In genomic region chr10:95217956-95218682, GRCm38 (mm10) we compare ENCODE assay signal across 10 mouse cellular contexts.
DNase-seq lines count a peak whose midpoint lies in the region; ATAC-seq lines count a peak whose summit lies in the region.
"Had no signal": no experiment of that assay in that cellular context is flagged by ENCODE, and none has a peak within 500 bp of the region (broad histone marks: within the 10 kb centered on the region; RNA-seq: fewer than 3 reads in every experiment).

No protein-coding gene starts in this region.

- WGBS in heart, embryonic 11.5 days (ENCODE audit: insufficient replicate concordance) = 50% methylated on average over 18 of the region's 18 CpGs
- 65% methylated on average over 18 of the region's 18 CpGs for WGBS in hindbrain, embryonic 14.5 days

- peak; percentile 96 for DNase-seq in heart, adult 11 months
- DNase-seq in kidney, postnatal 4 days = peak; percentile 40 to 69
- no peak for DNase-seq in hindbrain, embryonic 14.5 days (ENCODE audit: low spot score)
- no peak for DNase-seq in cerebellum, adult 11 months
- DNase-seq in layer of hippocampus, adult 9-11 months = no peak

- no peak for ATAC-seq in heart, embryonic 11.5 days (replicated peaks; ENCODE audit: insufficient number of reproducible peaks, low FRiP score, low TSS enrichment)
- peak; percentile 57 for ATAC-seq in CD4-positive, CD25-positive, alpha-beta regulatory T cell, adult 4 months
- 0 out of 2 replicates have a peak, but pooled peaks have one; percentile 17 for ATAC-seq in granulocyte monocyte progenitor cell, adult 5-6 weeks (replicated peaks; ENCODE audit: poor library complexity, severe bottlenecking)
- ATAC-seq in hindbrain, embryonic 14.5 days (ENCODE audit: low FRiP score) = no peak
- ATAC-seq: midbrain, embryonic 16.5 days had no signal

- peaks cover 3% of the 10 kb centered on the region; the same call in 1 of the 2 replicates for H3K27me3 ChIP-seq in heart, embryonic 11.5 days (ENCODE audit: control insufficient read depth, insufficient read depth, low read length)
- H3K27me3 ChIP-seq in hindbrain, embryonic 14.5 days (ENCODE audit: control insufficient read depth, insufficient read depth, low read length) = no peaks in the 10 kb centered on the region
- H3K27me3 ChIP-seq: embryonic facial prominence, embryonic 15.5 days had no signal

- H3K4me2 ChIP-seq in heart, embryonic 11.5 days = no peak overlapping the region
- no peak overlapping the region for H3K4me2 ChIP-seq in hindbrain, embryonic 14.5 days (replicated peaks)
- H3K4me2 ChIP-seq: embryonic facial prominence, embryonic 15.5 days had no signal

- H3K27ac ChIP-seq in heart, embryonic 11.5 days (ENCODE audit: low read depth, low read length) = no peak overlapping the region
- H3K27ac ChIP-seq in hindbrain, embryonic 14.5 days = no peak overlapping the region
- H3K27ac ChIP-seq: embryonic facial prominence, embryonic 15.5 days had no signal

- peaks cover 19% of the 10 kb centered on the region for H3K4me1 ChIP-seq in heart, embryonic 11.5 days (ENCODE audit: control insufficient read depth, insufficient read depth, low read length)
- H3K4me1 ChIP-seq in hindbrain, embryonic 14.5 days (replicated peaks; ENCODE audit: control insufficient read depth, insufficient read depth, low read length) = no peaks in the 10 kb centered on the region

- no peaks in the 10 kb centered on the region for H3K9me3 ChIP-seq in heart, embryonic 11.5 days (replicated peaks; ENCODE audit: control insufficient read depth, low read length)
- H3K9me3 ChIP-seq in hindbrain, embryonic 14.5 days (ENCODE audit: control insufficient read depth, low read length) = no peaks in the 10 kb centered on the region
- H3K9me3 ChIP-seq: embryonic facial prominence, embryonic 15.5 days had no signal

- no peak overlapping the region for H3K4me3 ChIP-seq in heart, embryonic 11.5 days (ENCODE audit: low read depth, low read length)
- H3K4me3 ChIP-seq in hindbrain, embryonic 14.5 days (replicated peaks; ENCODE audit: low read length) = no peak overlapping the region
- H3K4me3 ChIP-seq: embryonic facial prominence, embryonic 15.5 days had no signal

- no peaks in the 10 kb centered on the region for H3K36me3 ChIP-seq in heart, embryonic 11.5 days (ENCODE audit: control insufficient read depth, insufficient read depth, low read length)
- H3K36me3 ChIP-seq in hindbrain, embryonic 14.5 days (replicated peaks; ENCODE audit: control insufficient read depth, insufficient read depth) = no peaks in the 10 kb centered on the region
- H3K36me3 ChIP-seq: embryonic facial prominence, embryonic 15.5 days had no signal

- H3K9ac ChIP-seq in heart, embryonic 11.5 days (ENCODE audit: low read depth, low read length) = no peak overlapping the region
- no peak overlapping the region for H3K9ac ChIP-seq in hindbrain, embryonic 14.5 days
- H3K9ac ChIP-seq: embryonic facial prominence, embryonic 15.5 days had no signal

Comparison
In these comparisons a context has a peak if more than half of its experiments do, and no peak if none do; other contexts are left out.
1. DNase-seq: peak in heart, adult 11 months (single experiment) and kidney, postnatal 4 days (2 of 2); none in hindbrain, embryonic 14.5 days (single experiment), cerebellum, adult 11 months (single experiment) and layer of hippocampus, adult 9-11 months (single experiment).
2. ATAC-seq: peak in CD4-positive, CD25-positive, alpha-beta regulatory T cell, adult 4 months (single experiment) and granulocyte monocyte progenitor cell, adult 5-6 weeks (single experiment); none in heart, embryonic 11.5 days (single experiment) and hindbrain, embryonic 14.5 days (single experiment).